Mouse (Mus musculus): Measurements from ENCODE around the gene Neurl4. TPM values are rescaled to one million over a fixed set of nuclear protein-coding genes. Genes with fewer than 3 reads are reported as not detected.
"Not testable (repeated sequence)": the region's sequence is repeated elsewhere in the genome, so short reads cannot be mapped to it uniquely, and the experiment has no call there.

Neurl4 gene
- polyA plus RNA-seq, 1 experiment: 58.1 TPM

GRCm38 (mm10) chr11:69945997-69946891, 45.4 kb downstream of the Neurl4 start:
- TF ChIP-seq POLR2A (IDR thresholded peaks at IDR 0.05; ENCODE audit: borderline replicate concordance, extremely low read depth, low read depth, low read length) (no peak), CTCF (IDR thresholded peaks at IDR 0.05; ENCODE audit: insufficient read depth, low read length) (no peak)
- no peak for DNase-seq
- Histone ChIP-seq H3K4me1 (ENCODE audit: control insufficient read depth, insufficient read depth, low read length) (peaks cover 7% of the 10 kb centered on the region), H3K4me3 (replicated peaks; ENCODE audit: extremely low read depth, low read depth, low read length) (no peak overlapping the region)
- WGBS: 86% methylated on average over 18 of the region's 18 CpGs

- TF ChIP-seq CTCF (IDR thresholded peaks at IDR 0.05; ENCODE audit: insufficient read depth, low read length): no peak
- Histone ChIP-seq H3K4me3 (replicated peaks; ENCODE audit: extremely low read depth, low read depth, low read length) (peak overlapping the region; percentile 33), H3K4me1 (ENCODE audit: control insufficient read depth, insufficient read depth, low read length) (peaks cover 7% of the 10 kb centered on the region)
- WGBS: 11% methylated on average over 29 of the region's 29 CpGs
- DNase-seq: no peak
Measured at GRCm38 (mm10) chr11:69947337-69948065, 46.6 kb downstream of the Neurl4 start.

GRCm38 (mm10) chr11:69948066-69948762, 47.3 kb downstream of the Neurl4 start, which contains the start of gene Slc2a4:
Gene Slc2a4, minus strand, starts transcription at chr11:69948188.
- DNase-seq: peak; percentile 82
- Histone ChIP-seq H3K4me1 (ENCODE audit: control insufficient read depth, insufficient read depth, low read length) (peaks cover 7% of the 10 kb centered on the region), H3K4me3 (replicated peaks; ENCODE audit: extremely low read depth, low read depth, low read length) (peak within 1 kb of the TSS; percentile 33)
- 1% methylated on average over 34 of the region's 34 CpGs for WGBS
- TF ChIP-seq POLR2A (IDR thresholded peaks at IDR 0.05; ENCODE audit: borderline replicate concordance, extremely low read depth, low read depth, low read length) (no peak), CTCF (IDR thresholded peaks at IDR 0.05; ENCODE audit: insufficient read depth, low read length) (no peak)

GRCm38 (mm10) chr11:69948763-69949150, 47.9 kb downstream of the Neurl4 start:
- Histone ChIP-seq H3K4me1 (ENCODE audit: control insufficient read depth, insufficient read depth, low read length) (peaks cover 7% of the 10 kb centered on the region), H3K4me3 (replicated peaks; ENCODE audit: extremely low read depth, low read depth, low read length) (no peak overlapping the region)
- 1% methylated on average over 14 of the region's 14 CpGs for WGBS
- DNase-seq: peak; percentile 84
- TF ChIP-seq CTCF (IDR thresholded peaks at IDR 0.05; ENCODE audit: insufficient read depth, low read length): peak; percentile 98
- no peak for TF ChIP-seq POLR2A (IDR thresholded peaks at IDR 0.05; ENCODE audit: borderline replicate concordance, extremely low read depth, low read depth, low read length)

- Histone ChIP-seq H3K4me1 (ENCODE audit: control insufficient read depth, insufficient read depth, low read length) (peaks cover 7% of the 10 kb centered on the region), H3K4me3 (replicated peaks; ENCODE audit: extremely low read depth, low read depth, low read length) (no peak overlapping the region)
- TF ChIP-seq CTCF (IDR thresholded peaks at IDR 0.05; ENCODE audit: insufficient read depth, low read length) (0 out of 2 replicates have a peak, but pooled peaks have one; percentile 6), POLR2A (IDR thresholded peaks at IDR 0.05; ENCODE audit: borderline replicate concordance, extremely low read depth, low read depth, low read length) (no peak)
- 39% methylated on average over 4 of the region's 4 CpGs for WGBS
- DNase-seq: no peak
Measured at GRCm38 (mm10) chr11:69950807-69951459, 50.1 kb downstream of the Neurl4 start.

GRCm38 (mm10) chr11:69952274-69952673, 51.4 kb downstream of the Neurl4 start:
- H3K4me3 ChIP-seq (replicated peaks; ENCODE audit: extremely low read depth, low read depth, low read length): no peak overlapping the region
- TF ChIP-seq POLR2A (IDR thresholded peaks at IDR 0.05; ENCODE audit: borderline replicate concordance, extremely low read depth, low read depth, low read length) (no peak), CTCF (IDR thresholded peaks at IDR 0.05; ENCODE audit: insufficient read depth, low read length) (0 out of 2 replicates have a peak, but pooled peaks have one; percentile 8)
- 39% methylated on average over 1 of the region's 1 CpGs for WGBS
- DNase-seq: no peak
- H3K4me1 ChIP-seq (ENCODE audit: control insufficient read depth, insufficient read depth, low read length): peaks cover 7% of the 10 kb centered on the region

GRCm38 (mm10) chr11:69953267-69953915, 52.5 kb downstream of the Neurl4 start:
- Histone ChIP-seq H3K4me3 (replicated peaks; ENCODE audit: extremely low read depth, low read depth, low read length) (no peak overlapping the region), H3K4me1 (ENCODE audit: control insufficient read depth, insufficient read depth, low read length) (peaks cover 4% of the 10 kb centered on the region)
- DNase-seq: no peak
- TF ChIP-seq POLR2A (IDR thresholded peaks at IDR 0.05; ENCODE audit: borderline replicate concordance, extremely low read depth, low read depth, low read length) (no peak), CTCF (IDR thresholded peaks at IDR 0.05; ENCODE audit: insufficient read depth, low read length) (no peak)
- 31% methylated on average over 11 of the region's 11 CpGs for WGBS

GRCm38 (mm10) chr11:69955618-69956017, 54.7 kb downstream of the Neurl4 start:
- not testable (repeated sequence) for H3K4me3 ChIP-seq (replicated peaks; ENCODE audit: extremely low read depth, low read depth, low read length); H3K4me1 ChIP-seq (ENCODE audit: control insufficient read depth, insufficient read depth, low read length); DNase-seq
- WGBS: 70% methylated on average over 4 of the region's 4 CpGs
